Mouse (Mus musculus): ENCODE data around the gene Tet2.
"Not testable (repeated sequence)": the region's sequence is repeated elsewhere in the genome, so short reads cannot be mapped to it uniquely, and the experiment has no call there.

The Tet2 gene

DNA sequence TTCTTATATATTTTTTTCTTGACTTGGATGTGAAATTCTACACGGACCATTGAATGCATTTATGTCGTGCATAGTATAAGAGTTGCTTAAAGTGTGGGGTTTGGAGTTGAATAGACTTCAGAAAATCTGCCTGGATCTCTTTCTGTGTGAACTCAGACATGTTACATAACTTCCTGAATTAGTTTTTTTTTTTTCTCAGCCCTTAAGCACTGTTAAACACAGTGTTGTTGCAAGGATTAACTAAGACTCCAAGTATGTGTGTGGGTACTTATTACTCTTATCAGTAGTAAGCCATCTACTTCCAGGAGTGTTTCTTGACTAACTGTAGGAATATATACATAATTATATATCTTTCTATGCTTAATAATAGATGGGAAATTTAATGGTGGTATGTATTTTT is 3.7 kb upstream of the Tet2 start:
- DNase-seq = no peak

DNA sequence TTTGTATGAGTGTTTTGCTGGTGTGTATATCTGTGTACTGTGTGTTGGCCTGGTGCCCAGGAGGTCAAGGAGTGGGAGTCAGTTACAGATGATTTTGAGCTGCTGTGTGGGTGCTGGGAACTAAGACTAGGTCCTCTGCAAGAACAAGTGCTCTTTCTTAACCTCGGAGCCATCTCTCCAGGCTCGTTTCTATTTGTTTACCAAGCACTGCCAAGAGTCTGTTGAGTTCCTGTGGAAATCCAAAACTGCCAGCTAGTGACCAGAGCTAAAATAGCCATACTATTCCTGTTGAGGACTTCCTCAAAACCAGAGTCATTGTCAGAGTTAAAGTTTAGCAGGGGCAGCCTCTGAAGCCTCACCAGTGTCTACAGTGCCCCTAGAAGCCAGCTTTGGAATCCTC is 1.9 kb upstream of the Tet2 start:
- DNase-seq = peak; percentile 87

DNA sequence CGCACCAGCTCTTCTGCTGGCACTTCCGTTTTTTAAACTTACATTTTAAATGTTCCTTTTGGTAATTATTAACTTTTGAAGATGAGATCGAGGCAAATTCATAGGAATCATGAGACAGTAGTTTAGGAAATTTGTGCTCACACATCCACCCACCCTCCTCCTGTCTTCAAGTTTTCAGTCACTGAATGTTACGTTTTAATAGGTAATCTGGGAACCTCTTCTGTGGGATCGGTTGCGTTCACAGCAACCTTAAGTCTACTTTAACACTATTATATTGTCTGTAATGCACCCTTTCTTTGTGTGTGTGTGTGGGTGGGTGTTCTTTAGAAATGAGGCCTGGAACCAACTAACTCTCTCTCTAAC is 346 bp upstream of the Tet2 start:
- DNase-seq = no peak

DNA sequence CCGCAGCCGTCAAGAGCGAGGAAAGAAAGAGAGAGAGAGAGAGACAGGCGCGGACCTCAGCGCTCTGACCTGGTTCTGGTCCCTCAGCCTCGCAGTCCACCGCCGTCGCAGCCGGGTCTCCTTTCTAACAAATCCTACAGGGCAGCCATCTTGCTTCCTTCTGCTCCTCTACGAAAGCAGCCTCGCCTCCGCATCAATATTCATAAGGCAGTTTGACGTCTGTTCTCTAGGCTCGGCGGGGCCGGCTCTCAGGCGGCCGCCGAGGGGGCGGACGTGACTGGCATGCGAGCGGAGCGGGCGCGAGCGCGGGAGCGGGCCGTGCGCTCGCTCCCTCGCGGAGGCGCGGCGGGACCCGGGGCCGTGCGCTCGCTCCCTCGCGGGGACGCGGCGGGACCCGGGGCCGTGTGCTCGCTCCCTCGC is 798 bp downstream of the Tet2 start:
- peak; percentile 99 for DNase-seq

DNA sequence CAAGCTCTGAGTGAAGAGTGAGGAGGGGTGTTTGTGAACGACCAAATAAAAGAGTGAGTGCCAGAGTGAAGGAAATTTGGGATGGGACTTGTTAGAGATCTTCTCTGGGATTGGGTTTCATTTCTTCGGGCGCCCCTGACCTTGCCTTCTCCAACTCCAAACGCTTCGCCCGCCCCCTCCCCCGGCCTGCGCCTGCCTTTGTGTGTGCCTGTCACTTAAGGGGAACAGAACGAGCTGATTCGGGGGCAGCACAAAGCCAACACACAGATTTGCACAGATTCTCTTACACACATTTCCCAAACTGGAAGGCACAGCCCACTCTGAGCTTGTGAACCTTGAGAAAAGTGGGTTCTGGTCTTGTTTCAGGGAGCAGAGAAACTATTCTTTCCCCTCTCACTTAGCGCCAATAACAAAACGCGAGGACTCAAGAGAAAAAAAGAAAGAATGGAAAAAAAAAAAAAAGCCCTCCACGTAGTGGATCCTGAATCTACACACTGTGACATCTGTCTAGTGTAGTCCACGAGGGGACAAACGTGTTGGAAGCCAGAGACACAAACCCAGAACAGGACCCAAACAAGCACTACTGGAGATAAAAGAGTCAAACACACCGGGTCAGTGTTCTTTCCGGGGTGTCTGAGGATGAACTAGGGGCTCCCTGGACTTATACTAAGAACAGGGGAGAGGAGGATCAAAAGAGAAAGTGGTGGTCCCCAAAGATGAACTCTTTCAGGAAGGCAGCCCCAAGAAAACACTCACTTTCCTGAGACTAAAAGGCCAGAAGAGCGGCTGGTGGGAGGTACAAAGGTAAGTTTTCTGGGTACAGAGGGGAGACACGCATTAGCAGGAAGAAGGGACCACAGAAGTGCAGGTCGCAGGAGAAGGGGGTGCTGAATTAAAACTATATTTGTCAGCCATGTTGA is 1.6 kb downstream of the Tet2 start:
- peak; percentile 91 for DNase-seq

DNA sequence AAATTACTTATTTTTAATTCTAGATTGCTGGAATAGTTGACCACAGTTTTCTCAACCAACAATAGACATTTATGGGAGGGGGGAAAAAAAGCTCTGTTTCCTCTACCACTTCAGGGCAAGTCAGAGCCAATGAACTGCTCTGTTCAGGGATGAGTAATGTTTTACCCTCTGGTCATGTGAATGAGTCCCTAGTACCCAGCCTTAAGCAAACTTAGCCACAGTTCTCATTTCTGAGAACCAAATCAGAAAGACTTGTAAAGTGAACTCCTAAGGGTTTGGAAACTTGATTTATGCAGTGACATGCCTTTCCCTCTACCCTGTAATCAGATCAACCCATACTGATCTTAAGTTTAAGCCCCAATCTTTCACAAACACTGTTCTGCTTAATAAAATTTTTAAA is 2.9 kb downstream of the Tet2 start:
- DNase-seq = peak; percentile 10

DNA sequence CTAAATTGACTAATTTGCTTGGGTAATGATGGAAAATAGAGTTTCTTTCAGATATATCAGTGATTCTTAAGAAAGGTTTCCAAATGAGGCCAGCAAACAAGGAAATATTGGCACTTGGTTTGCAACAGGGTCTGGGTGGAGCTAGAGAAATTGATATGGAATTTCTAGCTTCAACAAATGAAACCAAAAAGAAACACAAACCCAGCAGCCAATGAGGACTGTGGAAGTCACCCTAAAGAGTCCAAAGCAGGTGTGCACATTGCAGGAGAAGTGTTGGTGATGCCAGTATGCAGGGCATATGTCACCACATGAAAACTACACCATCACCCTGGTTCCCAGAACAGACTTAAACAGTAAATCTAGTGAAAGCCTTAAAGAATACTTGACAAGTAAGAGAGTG is 3.9 kb downstream of the Tet2 start:
- peak; percentile 28 for DNase-seq

DNA sequence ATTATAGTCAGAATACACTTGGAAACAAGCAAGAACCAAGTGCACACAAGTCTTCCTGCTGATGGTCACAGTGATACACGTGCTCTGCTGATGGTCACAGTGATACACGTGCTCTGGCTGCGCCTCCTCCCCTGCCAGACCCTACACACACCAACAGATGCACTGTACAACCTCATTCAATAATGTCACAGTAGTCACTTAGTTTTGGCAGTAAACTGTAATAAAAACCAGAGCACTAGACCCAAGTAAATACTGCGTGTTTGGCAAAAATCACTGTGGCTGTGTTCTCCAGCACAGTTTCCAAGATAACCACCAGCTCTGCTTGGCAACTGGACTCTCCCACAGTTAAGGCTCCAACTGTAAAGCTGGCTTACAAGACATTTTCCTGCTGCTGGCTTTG is 4.9 kb downstream of the Tet2 start:
- peak; percentile 96 for DNase-seq

DNA sequence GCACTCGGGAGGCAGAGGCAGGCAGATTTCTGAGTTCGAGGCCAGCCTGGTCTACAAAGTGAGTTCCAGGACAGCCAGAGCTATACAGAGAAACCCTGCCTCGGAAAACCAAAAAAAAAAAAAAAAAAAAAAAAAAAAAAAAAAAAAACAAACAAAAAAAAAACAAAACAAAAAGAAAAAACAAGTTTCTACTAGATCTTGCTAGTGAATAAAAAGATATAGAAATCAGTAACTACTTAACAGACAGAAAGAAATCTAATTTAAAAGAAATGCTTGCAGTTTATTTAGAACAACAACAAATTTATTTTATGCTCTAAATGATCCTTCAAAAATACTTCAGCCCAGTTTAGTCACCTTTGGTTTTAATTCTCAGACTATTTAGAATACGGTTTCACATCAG is 6.4 kb downstream of the Tet2 start:
- DNase-seq = not testable (repeated sequence)

DNA sequence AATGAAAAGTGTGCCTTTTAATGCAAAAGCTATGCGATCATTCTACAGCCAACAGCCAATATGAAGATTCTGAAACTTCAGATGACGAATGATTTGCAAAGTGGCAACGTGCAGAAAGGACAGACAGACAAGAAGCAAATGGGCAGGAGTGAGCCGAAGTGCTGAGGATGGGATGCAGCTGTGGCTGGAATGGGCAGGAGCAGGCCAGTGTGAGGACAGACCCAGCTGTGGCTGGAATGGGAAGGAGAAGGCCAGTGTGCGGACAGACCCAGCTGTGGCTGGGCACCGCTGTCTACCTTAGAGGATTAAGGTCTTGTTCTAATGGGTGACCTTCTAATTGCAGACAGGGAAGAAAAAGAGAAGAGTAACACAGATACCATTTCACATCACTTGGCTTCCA is 9.3 kb downstream of the Tet2 start:
- DNase-seq = peak; percentile 86

DNA sequence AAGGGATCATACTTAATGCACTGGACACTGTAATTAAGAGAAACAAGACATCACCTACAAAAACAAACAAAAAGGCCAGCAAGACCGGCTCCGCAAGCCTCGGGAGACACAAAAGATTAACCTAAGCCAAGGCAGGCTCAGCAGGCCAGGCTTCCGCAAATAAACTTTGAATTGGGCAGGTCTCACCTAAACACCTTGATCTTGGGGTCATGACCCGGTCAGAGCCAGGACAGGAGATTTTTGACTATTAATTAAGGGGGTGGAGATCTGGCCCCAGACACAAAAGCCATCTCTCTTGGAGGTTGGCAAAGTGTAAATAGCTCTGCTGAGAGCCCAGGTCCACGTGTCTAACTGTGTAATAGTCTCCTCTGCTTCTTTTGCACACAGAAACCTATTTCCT is 10.9 kb downstream of the Tet2 start:
- DNase-seq = peak; percentile 75

DNA sequence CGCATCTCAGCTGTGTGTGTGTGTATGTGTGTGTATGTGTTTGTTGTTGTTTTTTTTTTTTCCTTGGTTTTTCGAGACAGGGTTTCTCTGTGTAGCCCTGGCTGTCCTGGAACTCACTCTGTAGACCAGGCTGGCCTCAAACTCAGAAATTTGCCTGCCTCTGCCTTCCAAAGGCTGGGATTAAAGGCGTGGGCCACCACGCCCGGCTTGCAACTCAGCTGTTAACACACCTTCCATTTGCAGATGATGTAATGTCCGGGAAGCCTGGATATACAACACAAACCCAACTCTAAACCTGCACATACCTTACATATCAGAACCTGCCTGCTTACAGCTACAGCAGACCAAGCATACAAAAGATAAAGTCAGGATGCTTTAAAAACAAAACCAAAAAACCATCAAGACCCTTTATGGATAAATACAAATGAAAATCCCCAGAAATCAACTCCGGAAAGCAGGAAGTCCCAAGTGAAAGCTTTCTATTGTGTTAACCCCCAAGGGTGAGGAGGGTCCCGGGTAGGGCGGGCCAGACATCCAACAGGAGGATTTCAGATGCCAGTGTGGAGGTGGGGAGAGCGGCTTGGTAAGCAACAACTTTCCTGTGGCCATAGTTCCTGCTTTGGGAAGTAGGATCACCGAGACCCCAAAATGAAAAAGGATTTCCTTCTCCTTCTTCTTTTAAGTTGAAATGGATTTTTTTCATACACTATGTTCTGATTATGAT is 11.5 kb downstream of the Tet2 start:
- DNase-seq = peak; percentile 53

DNA sequence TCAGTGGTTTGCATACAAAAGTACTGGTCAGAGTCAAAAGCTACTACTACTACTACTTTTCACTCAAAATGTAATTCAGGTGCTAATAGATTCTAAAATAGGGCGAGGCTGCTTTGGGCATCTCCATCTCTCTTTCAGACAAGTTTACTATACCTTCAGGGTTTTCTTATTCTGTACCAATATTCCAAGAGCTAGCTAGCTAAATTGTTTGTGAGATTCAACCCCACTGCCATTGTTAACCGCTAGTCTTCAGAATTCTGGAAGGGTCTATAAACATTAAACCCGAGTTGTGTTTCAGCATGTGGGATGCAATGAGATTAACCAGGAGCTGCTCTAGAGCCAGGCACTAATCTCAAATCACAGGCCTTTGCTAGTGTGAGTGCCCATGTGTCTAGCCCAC is 12.1 kb downstream of the Tet2 start:
- DNase-seq = peak; percentile 49

DNA sequence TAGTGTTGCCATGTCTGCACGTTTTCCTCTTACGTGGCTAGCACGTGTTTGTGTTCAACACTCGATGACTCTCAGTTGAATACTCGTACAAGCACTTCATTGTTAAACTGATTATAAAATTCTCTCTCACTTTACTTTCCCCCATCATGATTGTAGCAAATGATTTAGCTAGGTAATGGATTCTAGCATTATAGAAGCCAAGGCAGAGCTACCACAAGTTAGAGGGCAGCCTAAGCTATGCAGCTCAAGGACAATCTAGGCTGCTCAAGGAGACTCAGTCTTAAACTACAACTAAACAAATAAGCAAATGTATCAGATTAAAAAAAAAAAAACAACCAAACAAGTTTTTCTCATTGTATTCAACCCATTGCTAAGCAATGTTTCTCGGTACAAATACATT is 12.7 kb downstream of the Tet2 start:
- peak; percentile 30 for DNase-seq

DNA sequence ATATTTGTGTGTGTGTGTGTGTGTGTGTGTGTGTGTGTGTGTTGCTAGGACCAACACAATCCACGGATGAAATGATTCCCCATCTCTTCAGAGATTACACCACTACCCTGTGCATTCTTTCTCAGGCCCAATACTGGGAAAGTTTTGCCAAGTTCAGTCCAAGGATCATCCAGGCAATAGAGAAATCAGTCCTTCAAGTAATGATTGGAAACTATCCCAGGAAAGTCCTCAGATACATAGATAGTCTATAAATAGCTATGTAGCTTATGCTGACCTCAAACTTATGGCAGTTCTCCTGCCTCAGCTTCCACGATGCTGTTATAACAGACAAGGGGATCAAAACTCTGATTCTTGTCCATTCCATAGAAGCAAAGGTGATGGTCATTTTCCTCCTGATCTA is 13.8 kb downstream of the Tet2 start:
- DNase-seq = peak; percentile 52

DNA sequence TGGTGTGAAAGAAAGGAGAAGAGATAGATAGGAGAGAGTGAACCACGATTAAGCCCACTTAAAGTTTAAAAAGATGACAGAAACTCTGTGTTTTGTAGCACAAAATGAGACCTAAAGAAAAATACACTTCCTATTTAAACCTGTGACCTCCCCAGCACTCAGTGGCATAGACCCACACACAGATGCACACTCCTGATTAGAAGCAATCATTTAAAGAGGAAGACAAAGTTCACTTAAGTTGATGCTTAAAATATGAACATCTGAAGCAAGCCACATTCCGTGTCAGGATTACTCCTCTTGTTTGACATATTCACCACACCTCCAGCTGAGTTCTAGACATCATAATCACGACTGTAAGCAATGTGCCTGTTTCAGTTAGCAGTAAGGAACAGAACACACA is 14.3 kb downstream of the Tet2 start:
- peak; percentile 7 for DNase-seq

DNA sequence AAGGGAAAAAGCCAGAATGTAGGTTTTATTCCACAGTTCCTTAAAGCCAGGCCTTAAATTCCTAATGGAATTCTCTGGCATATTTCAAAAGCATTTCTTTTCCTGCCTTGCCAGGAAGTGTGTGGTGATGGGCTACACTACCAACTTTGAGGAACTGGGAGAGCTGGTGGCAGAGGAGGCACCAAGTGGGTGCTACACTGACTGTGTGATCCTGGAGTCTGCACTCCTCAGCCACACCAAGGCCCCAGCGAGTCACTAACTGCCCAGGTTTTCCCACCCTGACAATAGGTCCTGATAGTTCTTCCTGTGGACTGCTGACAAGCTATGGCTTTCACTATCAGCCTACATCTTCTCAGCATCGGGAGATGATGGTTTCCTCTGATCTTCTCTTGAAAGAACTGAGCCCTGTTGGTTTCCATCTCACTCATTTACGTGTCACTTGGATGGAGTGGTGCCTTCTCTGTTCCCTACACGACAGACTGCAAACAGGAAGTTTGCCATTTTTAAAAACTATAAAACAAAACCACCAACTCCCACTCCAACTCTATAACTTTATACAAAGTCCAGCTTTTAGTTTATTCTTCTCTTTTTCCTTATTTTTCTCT is 18.7 kb downstream of the Tet2 start:
- DNase-seq = peak; percentile 89

DNA sequence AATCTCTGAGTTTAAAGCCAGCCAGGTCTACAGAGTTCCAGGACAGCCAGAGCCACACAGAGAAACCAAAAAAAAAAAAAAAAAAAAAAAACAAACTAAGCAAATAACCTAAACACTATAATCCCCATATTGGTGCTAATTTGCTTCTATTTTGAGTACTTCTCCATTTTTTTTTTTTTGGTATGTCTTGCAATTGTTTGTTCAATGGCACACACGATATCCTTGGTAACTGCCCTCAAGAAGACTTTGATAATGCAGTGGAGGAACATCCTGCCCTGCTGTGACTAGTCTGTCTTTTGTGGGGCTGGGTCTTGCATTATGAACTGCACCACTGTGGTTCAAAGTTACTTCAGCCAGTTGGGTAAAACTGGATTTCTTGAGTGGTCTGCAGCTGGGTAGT is 19.4 kb downstream of the Tet2 start:
- DNase-seq = no peak

DNA sequence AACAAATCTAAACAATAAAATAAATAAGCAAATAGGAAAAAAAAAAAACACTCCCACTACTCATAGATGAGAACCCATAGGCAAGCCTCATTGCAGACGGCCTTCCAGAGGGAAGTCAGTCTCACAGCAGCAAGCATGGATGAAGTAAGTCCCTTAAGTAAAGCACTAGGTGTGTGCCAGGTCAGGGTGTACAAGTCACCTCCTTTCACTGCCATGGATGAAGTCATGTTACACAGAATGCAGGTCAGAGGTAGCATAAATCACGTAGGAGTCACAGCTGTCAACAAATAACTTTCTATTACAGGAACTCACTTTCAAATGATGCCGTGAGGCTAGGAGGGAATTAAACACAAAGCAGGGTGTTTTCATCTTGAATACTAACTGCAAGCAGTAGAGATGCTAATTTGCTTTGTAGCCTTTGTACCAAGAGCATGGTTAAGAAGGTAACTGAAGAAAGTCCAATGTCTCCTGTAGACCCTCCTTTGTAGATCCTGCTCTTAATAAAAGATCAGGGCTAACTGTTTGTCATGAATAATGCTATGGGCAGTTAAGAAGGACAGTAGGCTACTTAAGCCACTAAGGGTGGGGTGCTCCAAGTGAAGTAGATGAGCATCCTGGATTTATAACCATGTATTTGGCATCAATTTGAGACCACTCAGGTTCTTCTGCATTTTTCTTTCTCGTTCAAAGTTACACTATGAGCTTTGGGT is 20.4 kb downstream of the Tet2 start:
- DNase-seq = peak; percentile 86

DNA sequence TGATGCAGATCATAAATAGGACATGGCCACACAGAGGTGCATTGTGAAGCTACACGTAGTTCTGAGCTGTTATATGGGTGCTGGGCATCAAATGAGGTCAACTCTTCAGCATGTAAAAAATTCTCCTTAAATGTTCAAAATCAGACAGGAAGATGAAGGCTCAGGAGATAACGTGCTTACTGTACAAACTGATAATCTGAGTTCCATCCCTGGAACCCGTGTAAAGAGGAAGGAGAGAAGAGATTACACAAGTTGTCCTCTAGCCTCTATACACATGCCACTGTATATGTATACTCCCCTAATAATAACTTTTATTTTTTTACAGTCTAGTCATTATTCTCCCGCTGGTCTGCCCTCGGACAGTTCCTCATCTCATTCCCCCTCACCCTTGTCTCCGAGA is 21.7 kb downstream of the Tet2 start:
- DNase-seq = peak; percentile 1

DNA sequence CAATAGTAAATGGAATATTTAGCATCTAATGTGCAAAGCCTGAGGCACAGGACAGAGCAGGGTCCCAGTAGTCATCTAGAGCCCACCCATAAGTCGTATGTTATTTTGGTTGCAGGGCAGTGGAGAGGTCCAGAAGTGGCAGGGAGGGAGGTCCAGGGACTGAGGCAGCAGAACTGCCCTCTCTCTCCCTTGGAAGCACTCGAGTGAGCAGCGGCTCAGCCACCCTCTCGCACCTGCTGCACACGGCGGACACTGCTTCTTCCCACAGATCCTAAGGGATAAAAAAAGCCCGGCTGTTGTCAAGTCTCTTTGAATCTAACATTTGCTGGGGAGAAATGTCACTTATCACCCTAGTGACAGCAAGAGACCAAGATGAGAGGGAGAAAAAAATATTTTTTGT is 22.6 kb downstream of the Tet2 start:
- peak; percentile 60 for DNase-seq

DNA sequence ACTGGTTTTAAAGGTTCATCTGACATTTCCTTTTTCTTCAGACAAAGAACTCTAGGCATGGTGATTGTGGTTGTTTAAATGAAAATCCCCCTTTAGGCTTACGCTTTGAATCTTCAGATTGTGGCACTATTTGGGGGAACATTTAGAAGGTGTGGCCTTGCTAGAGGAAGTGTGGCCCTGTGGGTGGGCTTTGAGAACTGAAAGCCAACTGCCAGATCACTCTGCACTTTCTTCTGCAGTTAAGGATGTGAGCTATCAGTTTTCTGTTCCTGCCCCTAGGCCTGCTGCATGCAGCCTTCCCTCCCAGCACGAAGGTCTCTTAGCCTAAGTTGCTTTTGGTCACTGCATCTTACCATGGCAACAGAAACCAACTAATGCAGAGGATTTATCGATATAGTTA is 26.1 kb downstream of the Tet2 start:
- peak; percentile 66 for DNase-seq

DNA sequence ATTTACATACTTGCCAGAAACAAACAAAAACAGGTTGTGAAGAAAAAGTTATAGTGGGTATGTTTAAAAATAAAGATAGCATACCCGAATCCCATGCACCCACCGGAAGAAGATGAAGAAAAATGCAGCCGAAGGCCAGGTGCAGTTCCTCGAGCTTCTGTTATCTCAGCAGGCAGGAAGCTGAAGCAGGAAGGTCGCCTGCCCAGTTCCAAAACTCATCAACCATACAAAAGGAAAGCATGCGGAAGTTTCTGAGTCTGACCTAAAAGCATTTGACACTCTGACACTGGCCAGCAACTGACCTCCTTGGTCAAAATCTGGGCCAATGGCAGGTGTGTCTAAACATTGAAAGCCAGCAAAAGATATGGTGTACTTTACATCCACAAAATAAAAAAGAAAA is 26.8 kb downstream of the Tet2 start:
- peak; percentile 80 for DNase-seq

Data from heart, adult 11 months (tissue).